Mouse (Mus musculus) hindbrain, embryonic 16.5 days (tissue): ENCODE results near the gene Tmem265. TPM values are rescaled to one million over a fixed set of nuclear protein-coding genes. Genes with fewer than 3 reads are reported as not detected.

ENCODE experiments used
- ATAC-seq: fragments of 200-750 bp; cut with Nextera tagmentation; 2 replicates; pipeline ENCODE4 v1.8.0; 2017; ENCODE audit warnings: moderate TSS enrichment, moderate library complexity
- H3K27ac ChIP-seq: fragments of 300-500 bp; sonication (generic); 2 replicates; pipeline ENCODE4 v1.5.1; 2014; ENCODE audit warnings: low read depth, mild to moderate bottlenecking, control low read depth, low read length, moderate library complexity
- H3K27me3 ChIP-seq: fragments of 300-500 bp; sonication (generic); replicated peaks from 2 replicates; pipeline ENCODE4 v1.6.1; 2014; ENCODE audit warnings: low read length; ENCODE audit not compliant: control insufficient read depth, insufficient read depth
- H3K36me3 ChIP-seq: fragments of 300-500 bp; sonication (generic); 2 replicates; pipeline ENCODE4 v1.6.1; 2014; ENCODE audit warnings: mild to moderate bottlenecking, low read length, moderate library complexity, mixed read lengths; ENCODE audit not compliant: control insufficient read depth, insufficient read depth
- H3K4me1 ChIP-seq: fragments of 300-500 bp; sonication (generic); 2 replicates; pipeline ENCODE4 v1.6.1; 2014; ENCODE audit warnings: low read depth, low read length; ENCODE audit not compliant: control insufficient read depth, insufficient read depth
- H3K4me2 ChIP-seq: fragments of 300-500 bp; sonication (generic); 2 replicates; pipeline ENCODE4 v1.6.1; 2014; ENCODE audit warnings: mild to moderate bottlenecking, low read length, control low read depth, moderate library complexity
- H3K4me3 ChIP-seq: fragments of 300-500 bp; sonication (generic); 2 replicates; pipeline ENCODE4 v1.5.1; 2014; ENCODE audit warnings: mild to moderate bottlenecking, low read length, control low read depth, moderate library complexity
- H3K9ac ChIP-seq: fragments of 300-500 bp; sonication (generic); 2 replicates; pipeline ENCODE4 v1.6.1; 2014; ENCODE audit warnings: low read depth, mild to moderate bottlenecking, control low read depth, low read length, moderate library complexity
- H3K9me3 ChIP-seq: fragments of 300-500 bp; sonication (generic); 2 replicates; pipeline ENCODE4 v1.6.1; 2014; ENCODE audit warnings: mild to moderate bottlenecking, low read length, moderate library complexity; ENCODE audit not compliant: control insufficient read depth
- WGBS: fragments of 180-500 bp; shearing (Covaris S2); extraction: QIAGEN DNeasy Blood & Tissue Kit; methylation state at CpG from one replicate; pipeline ENCODE4 v1.1.7; 2014; 5-methylcytosine and 5-hydroxymethylcytosine counted together
- polyA plus RNA-seq: library from polyadenylated mRNA; unstranded; fragments of >200 nt; fragmentation: Nextera tagmentation; extraction: Ambion mirVana; gene quantifications from 2 replicates; pipeline ENCODE4 v1.2.1, GENCODE M21; 2015

The Tmem265 gene
- polyA plus RNA-seq, 1 experiment from 2014 or later, result 4.3 TPM

DNA sequence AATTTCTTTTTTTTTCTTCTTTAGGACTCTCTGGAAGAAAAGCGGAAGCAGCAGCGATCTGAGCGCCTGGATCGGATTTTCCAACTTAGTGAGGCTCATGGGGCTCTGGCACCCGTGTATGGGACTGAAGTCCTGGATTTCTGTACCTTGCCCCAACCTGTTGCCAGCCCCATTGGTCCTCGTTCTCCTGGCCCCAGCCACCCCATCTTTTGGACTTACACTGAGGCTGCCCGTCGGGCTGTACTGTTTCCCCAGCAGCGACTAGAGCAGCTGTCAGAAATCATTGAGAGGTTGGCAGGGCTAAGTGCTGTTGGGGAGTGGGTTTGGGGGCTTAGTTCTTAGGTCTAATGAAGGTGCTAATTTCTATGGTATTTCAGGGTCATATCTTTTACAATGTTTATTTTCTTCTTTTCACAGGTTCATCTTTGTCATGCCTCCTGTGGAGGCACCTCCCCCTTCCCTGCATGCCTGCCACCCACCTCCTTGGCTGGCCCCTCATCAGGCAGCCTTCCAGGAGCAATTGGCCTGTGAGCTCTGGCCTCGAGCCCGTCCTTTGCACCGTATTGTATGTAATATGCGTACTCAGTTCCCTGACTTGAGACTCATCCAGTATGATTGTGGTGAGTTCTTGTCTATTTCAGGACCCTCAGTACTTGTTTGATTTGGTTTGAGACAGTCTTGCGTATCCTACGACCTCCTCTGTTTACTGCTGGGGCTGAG lies 11.9 kb upstream of the Tmem265 start:
- 84% methylated on average over 15 of the region's 15 CpGs for WGBS
- peaks cover 33% of the 10 kb centered on the region for H3K36me3 ChIP-seq
- no peak overlapping the region for H3K9ac ChIP-seq
- no peak overlapping the region for H3K4me2 ChIP-seq
- no peaks in the 10 kb centered on the region for H3K4me1 ChIP-seq
- ATAC-seq, result 0 out of 2 replicates have a peak, but pooled peaks have one; percentile 63
- no peak overlapping the region for H3K4me3 ChIP-seq
- no peaks in the 10 kb centered on the region for H3K27me3 ChIP-seq
- no peak overlapping the region for H3K27ac ChIP-seq
- no peaks in the 10 kb centered on the region for H3K9me3 ChIP-seq

- no peak for ATAC-seq
- Histone ChIP-seq H3K27ac (no peak overlapping the region), H3K9ac (no peak overlapping the region), H3K9me3 (no peaks in the 10 kb centered on the region), H3K4me2 (no peak overlapping the region), H3K4me3 (no peak overlapping the region), H3K36me3 (peaks cover 44% of the 10 kb centered on the region), H3K4me1 (no peaks in the 10 kb centered on the region), H3K27me3 (no peaks in the 10 kb centered on the region)
- WGBS, result 96% methylated on average over 8 of the region's 8 CpGs
Observed at GRCm38 (mm10) chr7:127551558-127551957, 9.6 kb upstream of the Tmem265 start.

DNA sequence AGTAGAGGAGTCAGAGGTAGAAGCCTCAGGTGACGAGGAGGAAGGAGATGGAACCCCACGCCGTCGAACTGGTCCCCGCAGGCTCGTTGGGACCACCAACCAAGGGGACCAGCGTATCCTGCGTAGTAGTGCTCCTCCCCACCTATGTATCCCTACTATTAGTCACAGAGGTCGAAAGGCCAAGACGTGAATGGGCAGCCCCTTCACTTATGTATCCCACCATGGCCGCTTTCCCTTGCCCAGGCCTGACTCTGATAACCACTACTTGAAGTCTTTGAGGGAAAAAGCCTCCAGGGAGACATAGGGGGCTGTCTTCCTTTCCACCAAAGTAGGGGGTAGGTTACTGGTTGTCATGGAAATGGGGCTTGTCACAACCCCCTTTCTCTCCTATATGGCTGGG lies 610 bp upstream of the Tmem265 start:
- Histone ChIP-seq H3K9me3 (no peaks in the 10 kb centered on the region), H3K4me3 (no peak overlapping the region), H3K4me2 (no peak overlapping the region), H3K27ac (no peak overlapping the region), H3K4me1 (no peaks in the 10 kb centered on the region), H3K27me3 (no peaks in the 10 kb centered on the region), H3K9ac (no peak overlapping the region), H3K36me3 (peaks cover 47% of the 10 kb centered on the region)
- WGBS, result 92% methylated on average over 11 of the region's 11 CpGs
- ATAC-seq, result no peak

DNA sequence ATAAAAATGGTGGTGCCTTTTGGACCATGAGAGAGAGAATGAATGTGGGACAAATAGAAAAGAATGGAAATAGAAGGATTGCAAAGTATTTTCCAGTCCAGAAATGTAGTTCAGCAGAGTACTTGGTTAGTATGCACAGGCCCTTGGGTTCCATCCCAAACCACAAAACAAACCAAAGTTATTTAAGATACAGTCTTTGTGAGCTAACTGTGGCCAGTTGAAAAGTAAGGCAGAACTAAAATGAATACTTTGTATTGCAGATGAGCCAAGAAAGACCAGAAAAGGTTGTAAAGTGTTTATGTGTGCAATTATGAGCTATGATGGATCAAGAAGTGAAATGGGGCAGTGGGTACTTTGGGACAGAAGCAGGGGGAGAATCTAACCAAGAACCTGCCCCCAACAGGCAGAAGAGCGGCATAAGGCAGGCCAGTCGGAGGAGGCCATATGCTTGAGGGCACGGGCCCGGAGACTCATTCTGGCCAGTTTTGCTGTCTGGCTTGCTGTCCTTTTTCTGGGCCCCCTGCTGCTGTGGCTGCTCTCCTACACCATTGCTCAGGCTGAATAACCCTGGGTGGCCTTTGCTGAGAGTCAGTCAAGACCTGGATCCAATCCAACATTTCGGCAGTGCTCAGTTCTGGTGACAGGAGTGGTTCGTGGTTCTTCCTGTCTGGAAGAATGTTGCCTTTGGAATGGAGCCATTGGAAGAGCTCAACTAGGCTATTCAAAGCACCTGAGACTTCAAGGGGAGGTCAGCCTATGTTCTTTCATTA lies 3.4 kb downstream of the Tmem265 start:
- ATAC-seq, result no peak
- H3K4me3 ChIP-seq, result no peak overlapping the region
- H3K27me3 ChIP-seq, result no peaks in the 10 kb centered on the region
- H3K4me1 ChIP-seq, result no peaks in the 10 kb centered on the region
- no peak overlapping the region for H3K27ac ChIP-seq
- WGBS, result 56% methylated on average over 6 of the region's 6 CpGs
- H3K9ac ChIP-seq, result no peak overlapping the region
- H3K9me3 ChIP-seq, result no peaks in the 10 kb centered on the region
- peaks cover 13% of the 10 kb centered on the region for H3K36me3 ChIP-seq
- no peak overlapping the region for H3K4me2 ChIP-seq

- Histone ChIP-seq H3K9me3 (no peaks in the 10 kb centered on the region), H3K36me3 (peaks cover 3% of the 10 kb centered on the region; the same call in 1 of the 2 replicates), H3K9ac (peak within 1 kb of the TSS; percentile 90), H3K27me3 (no peaks in the 10 kb centered on the region), H3K4me3 (peak within 1 kb of the TSS; percentile 93), H3K27ac (peak within 1 kb of the TSS; percentile 84), H3K4me2 (peak within 1 kb of the TSS; percentile 95), H3K4me1 (peaks cover 20% of the 10 kb centered on the region)
- ATAC-seq, result peak; percentile 99
- under 1% methylated on average over 17 of the region's 17 CpGs for WGBS
Observed at GRCm38 (mm10) chr7:127572895-127573471, 11.8 kb downstream of the Tmem265 start, which contains the start of gene Phkg2. Phkg2 (plus strand) TSS chr7:127573340.

DNA sequence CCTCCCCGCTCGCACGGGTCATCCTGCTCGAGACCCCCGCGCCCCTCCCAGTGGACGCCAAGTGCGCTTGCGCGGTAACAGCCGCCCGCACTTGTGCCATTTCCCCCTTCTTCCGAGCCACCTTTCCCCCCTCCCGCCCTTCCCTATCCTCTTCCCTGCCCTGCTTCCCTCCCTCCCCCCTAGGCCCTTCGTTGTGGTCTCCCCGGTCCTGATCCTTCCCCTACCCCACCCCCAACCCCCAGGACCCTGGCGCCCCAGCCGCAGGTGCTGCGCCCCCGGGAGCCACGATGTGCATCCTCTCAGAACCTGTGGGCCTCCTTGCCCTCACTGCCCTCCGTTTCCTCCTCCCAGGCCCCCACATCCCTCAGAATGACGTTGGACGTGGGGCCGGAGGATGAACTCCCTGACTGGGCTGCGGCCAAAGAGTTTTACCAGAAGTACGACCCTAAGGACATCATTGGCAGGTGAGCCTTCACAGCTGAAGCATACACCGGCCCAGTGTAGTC lies 12.4 kb downstream of the Tmem265 start:
- H3K4me3 ChIP-seq, result peak overlapping the region; percentile 93
- ATAC-seq, result peak; percentile 79; the same call in 1 of the 2 replicates
- peaks cover 3% of the 10 kb centered on the region; the same call in 1 of the 2 replicates for H3K36me3 ChIP-seq
- H3K9ac ChIP-seq, result peak overlapping the region; percentile 90
- no peaks in the 10 kb centered on the region for H3K27me3 ChIP-seq
- peak overlapping the region; percentile 95 for H3K4me2 ChIP-seq
- H3K27ac ChIP-seq, result peak overlapping the region; percentile 84
- H3K9me3 ChIP-seq, result no peaks in the 10 kb centered on the region
- peaks cover 20% of the 10 kb centered on the region for H3K4me1 ChIP-seq
- WGBS, result under 1% methylated on average over 28 of the region's 28 CpGs

GRCm38 (mm10) chr7:127574115-127574514 lies 12.9 kb downstream of the Tmem265 start:
- peaks cover 3% of the 10 kb centered on the region; the same call in 1 of the 2 replicates for H3K36me3 ChIP-seq
- no peaks in the 10 kb centered on the region for H3K27me3 ChIP-seq
- H3K9ac ChIP-seq, result peak overlapping the region; percentile 90
- peak overlapping the region; percentile 95 for H3K4me2 ChIP-seq
- no peak for ATAC-seq
- H3K4me1 ChIP-seq, result peaks cover 20% of the 10 kb centered on the region
- WGBS, result 19% methylated on average over 7 of the region's 7 CpGs
- H3K27ac ChIP-seq, result no peak overlapping the region
- H3K9me3 ChIP-seq, result no peaks in the 10 kb centered on the region
- peak overlapping the region; percentile 93 for H3K4me3 ChIP-seq

- Histone ChIP-seq H3K27me3 (no peaks in the 10 kb centered on the region), H3K4me2 (no peak overlapping the region), H3K9ac (no peak overlapping the region), H3K9me3 (no peaks in the 10 kb centered on the region), H3K4me3 (no peak overlapping the region), H3K27ac (no peak overlapping the region), H3K4me1 (peaks cover 7% of the 10 kb centered on the region), H3K36me3 (peaks cover 26% of the 10 kb centered on the region)
- no peak for ATAC-seq
- 91% methylated on average over 6 of the region's 6 CpGs for WGBS
Observed at GRCm38 (mm10) chr7:127583260-127583659, 22.1 kb downstream of the Tmem265 start.

GRCm38 (mm10) chr7:127585031-127585430 lies 23.8 kb downstream of the Tmem265 start:
- Histone ChIP-seq H3K4me3 (no peak overlapping the region), H3K4me2 (no peak overlapping the region), H3K9ac (no peak overlapping the region), H3K9me3 (no peaks in the 10 kb centered on the region), H3K27ac (no peak overlapping the region), H3K4me1 (peaks cover 13% of the 10 kb centered on the region), H3K36me3 (peaks cover 21% of the 10 kb centered on the region), H3K27me3 (no peaks in the 10 kb centered on the region)
- no peak for ATAC-seq
- 92% methylated on average over 7 of the region's 7 CpGs for WGBS
